8 mouse cellular contexts compared by ENCODE assay signal in the genomic region with DNA sequence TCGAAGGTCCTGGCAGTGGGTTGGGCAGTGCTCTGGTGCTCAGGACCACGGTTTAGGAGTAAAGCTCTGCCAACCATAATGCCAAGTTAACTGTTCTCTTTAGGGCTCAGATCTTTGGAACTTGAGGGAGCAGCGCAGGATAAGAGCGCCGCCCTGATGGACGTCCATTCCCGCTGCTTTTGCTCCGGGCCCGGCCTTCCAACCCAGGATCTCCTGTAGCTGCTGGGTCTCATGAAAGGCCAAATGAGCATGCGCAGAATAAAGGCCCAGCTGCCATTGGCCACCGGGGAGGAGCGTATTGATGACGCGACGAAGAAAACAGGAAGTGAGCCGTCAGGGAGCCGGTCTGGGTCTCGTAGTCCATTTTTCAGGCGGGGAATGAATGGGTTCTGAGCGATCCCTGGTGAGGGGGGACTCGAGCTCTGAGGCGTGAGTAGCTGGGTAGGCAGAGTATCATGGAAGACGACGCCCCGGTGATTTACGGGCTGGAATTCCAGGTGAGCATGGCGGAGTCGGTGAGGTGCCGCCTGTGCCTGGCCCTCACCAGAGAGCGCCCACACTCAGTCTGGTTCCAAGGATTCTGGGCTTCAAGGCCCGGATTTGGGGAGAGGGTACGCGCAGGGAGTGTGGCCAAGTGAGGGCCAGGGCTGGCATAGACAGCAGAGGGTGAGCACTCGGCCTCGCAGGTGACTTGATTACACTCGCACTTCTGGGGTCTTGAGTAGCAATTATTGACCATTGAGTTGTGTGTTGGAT. TPM values are rescaled to one million over a fixed set of nuclear protein-coding genes. Genes with fewer than 3 reads are reported as not detected.
DNase-seq lines count a peak whose midpoint lies in the region; ATAC-seq lines count a peak whose summit lies in the region.

Gene Eipr1, plus strand, starts transcription at position 296 of the 756 bp plus-strand sequence.

- ATAC-seq in erythroblast, adult 5-6 weeks (replicated peaks; ENCODE audit: low FRiP score, poor library complexity, severe bottlenecking), result peak; percentile 94
- ATAC-seq in kidney, embryonic 15.5 days (replicated peaks; ENCODE audit: low FRiP score), result peak; percentile 75
- peak; percentile 92 for ATAC-seq in monocyte, adult 5-6 weeks (replicated peaks; ENCODE audit: insufficient number of reproducible peaks, low FRiP score, low TSS enrichment, poor library complexity, severe bottlenecking)

- H3K4me2 ChIP-seq in kidney, embryonic 15.5 days, result peak within 1 kb of the TSS; percentile 87

- peaks cover 34% of the 10 kb centered on the region for H3K4me1 ChIP-seq in heart, embryonic 10.5 days
- H3K4me1 ChIP-seq in kidney, embryonic 15.5 days, result peaks cover 35% of the 10 kb centered on the region

- peak within 1 kb of the TSS; percentile 87 for H3K4me3 ChIP-seq in heart, embryonic 10.5 days
- peak within 1 kb of the TSS; percentile 79 for H3K4me3 ChIP-seq in kidney, embryonic 15.5 days (replicated peaks)

- peaks cover 6% of the 10 kb centered on the region for H3K36me3 ChIP-seq in heart, embryonic 10.5 days
- peaks cover 6% of the 10 kb centered on the region for H3K36me3 ChIP-seq in kidney, embryonic 15.5 days

- peak; percentile 89 to 91 for DNase-seq in B cell, adult 2 months
- peak; percentile 98 for DNase-seq in brain, adult 2 months (ENCODE audit: low read depth, low spot score)
- peak; percentile 97 for DNase-seq in heart, embryonic 10.5 days (ENCODE audit: low spot score)
- DNase-seq in liver, result peak; percentile 92
- peak; percentile 87 to 90 for DNase-seq in spleen, postnatal 4 days (ENCODE audit: low spot score in 2 of 2)

- 4% methylated on average over 36 of the region's 36 CpGs for whole genome bisulfite sequencing in heart, embryonic 10.5 days
- 4% methylated on average over 36 of the region's 36 CpGs for WGBS in kidney, embryonic 15.5 days

- H3K9ac ChIP-seq in kidney, embryonic 15.5 days, result peak within 1 kb of the TSS; percentile 60

- no peaks in the 10 kb centered on the region for H3K27me3 ChIP-seq in heart, embryonic 10.5 days (ENCODE audit: insufficient read depth, poor library complexity, severe bottlenecking)
- no peaks in the 10 kb centered on the region for H3K27me3 ChIP-seq in kidney, embryonic 15.5 days

- no peaks in the 10 kb centered on the region for H3K9me3 ChIP-seq in heart, embryonic 10.5 days
- H3K9me3 ChIP-seq in kidney, embryonic 15.5 days (replicated peaks), result no peaks in the 10 kb centered on the region

- H3K27ac ChIP-seq in heart, embryonic 10.5 days, result peak within 1 kb of the TSS; percentile 91
- peak within 1 kb of the TSS; percentile 59; the same call in 1 of the 2 replicates for H3K27ac ChIP-seq in kidney, embryonic 15.5 days

RNA-seq across cellular contexts. Expression of gene Eipr1, which starts in this region (rescaled TPM):
- total RNA-seq in erythroblast, adult 5-6 weeks (2015; ENCODE audit: low replicate concordance), result 15.3 and 41.1 TPM in 2 replicates
- total RNA-seq in erythroblast, adult 5-6 weeks (2017; ENCODE audit: low replicate concordance), result 20.8 and 21.6 TPM in 2 replicates
- polyA plus RNA-seq in heart, embryonic 10.5 days (2016; fragmentation: Nextera tagmentation; extraction: Ambion mirVana), result 31.3 and 36.0 TPM in 2 replicates
- 33.9 and 36.6 TPM in 2 replicates for polyA plus RNA-seq in kidney, embryonic 15.5 days (2015; fragmentation: Nextera tagmentation; extraction: Ambion mirVana)
- total RNA-seq in monocyte, adult 5-6 weeks (2017), result 16.4 to 40.7 TPM (median 25.3 TPM) in 3 replicates

Comparison
In these comparisons a context has a peak if more than half of its experiments do, and no peak if none do; other contexts are left out.
1. Peak in every context shown above with its lines: DNase-seq, ATAC-seq, H3K4me3 ChIP-seq and H3K27ac ChIP-seq.